Mouse (Mus musculus) intestine, embryonic 16.5 days (tissue): ENCODE results near the gene Ppp1r3g. TPM values are rescaled to one million over a fixed set of nuclear protein-coding genes. Genes with fewer than 3 reads are reported as not detected.
"Not testable (repeated sequence)": the region's sequence is repeated elsewhere in the genome, so short reads cannot be mapped to it uniquely, and the experiment has no call there.

Source experiments
- ATAC-seq: fragments of 200-750 bp; cut with Nextera tagmentation; 2 replicates; pipeline ENCODE4 v1.8.0; 2017; ENCODE audit warnings: moderate TSS enrichment, moderate library complexity
- H3K27ac ChIP-seq: fragments of 300-500 bp; sonication (generic); 2 replicates; pipeline ENCODE4 v1.5.1; 2014; ENCODE audit warnings: mild to moderate bottlenecking, low read length
- H3K27me3 ChIP-seq: fragments of 300-500 bp; sonication (generic); replicated peaks from 2 replicates; pipeline ENCODE4 v1.6.1; 2014; ENCODE audit warnings: low read length, control low read depth, mixed read lengths; ENCODE audit not compliant: control insufficient read depth, insufficient read depth
- H3K36me3 ChIP-seq: fragments of 300-500 bp; sonication (generic); 2 replicates; pipeline ENCODE4 v1.6.1; 2014; ENCODE audit warnings: low read length, control low read depth; ENCODE audit not compliant: control insufficient read depth, insufficient read depth
- H3K4me1 ChIP-seq: fragments of 300-500 bp; sonication (generic); 2 replicates; pipeline ENCODE4 v1.6.1; 2014; ENCODE audit warnings: low read length, control low read depth, mixed read lengths; ENCODE audit not compliant: control insufficient read depth, insufficient read depth
- H3K4me2 ChIP-seq: fragments of 300-500 bp; sonication (generic); 2 replicates; pipeline ENCODE4 v1.6.1; 2014; ENCODE audit warnings: low read depth, low read length, control low read depth
- H3K4me3 ChIP-seq: fragments of 300-500 bp; sonication (generic); 2 replicates; pipeline ENCODE4 v1.5.1; 2014; ENCODE audit warnings: mild to moderate bottlenecking, low read length
- H3K9ac ChIP-seq: fragments of 300-500 bp; sonication (generic); 2 replicates; pipeline ENCODE4 v1.6.1; 2014; ENCODE audit warnings: low read depth, low read length
- H3K9me3 ChIP-seq: fragments of 300-500 bp; sonication (generic); 2 replicates; pipeline ENCODE4 v1.6.1; 2016; ENCODE audit warnings: low read length, control low read depth; ENCODE audit not compliant: control insufficient read depth
- WGBS: fragments of 180-500 bp; shearing (Covaris S2); extraction: QIAGEN DNeasy Blood & Tissue Kit; methylation state at CpG from one replicate; pipeline ENCODE4 v1.1.7; 2014; 5-methylcytosine and 5-hydroxymethylcytosine counted together
- polyA plus RNA-seq: library from polyadenylated mRNA; unstranded; fragments of >200 nt; fragmentation: Nextera tagmentation; extraction: Ambion mirVana; gene quantifications from 2 replicates; pipeline ENCODE4 v1.2.1, GENCODE M21; 2015

The Ppp1r3g gene
- polyA plus RNA-seq, 1 experiment from 2014 or later = 0.48 TPM

- ATAC-seq = peak; percentile 86
- Histone ChIP-seq H3K9ac (no peak overlapping the region), H3K27ac (no peak overlapping the region), H3K36me3 (0 out of 2 replicates have a peak, but pooled peaks cover under 1% of the 10 kb centered on the region), H3K27me3 (no peaks in the 10 kb centered on the region), H3K4me3 (no peak overlapping the region), H3K4me2 (no peak overlapping the region), H3K4me1 (no peaks in the 10 kb centered on the region), H3K9me3 (no peaks in the 10 kb centered on the region)
- WGBS = 67% methylated on average over 6 of the region's 6 CpGs
These were observed 24.3 kb downstream of the Ppp1r3g start for GRCm38 (mm10) chr13:35982985-35983384.

- H3K9me3 ChIP-seq = no peaks in the 10 kb centered on the region
- no peak overlapping the region for H3K27ac ChIP-seq
- H3K4me2 ChIP-seq = no peak overlapping the region
- 63% methylated on average over 3 of the region's 3 CpGs for WGBS
- H3K4me3 ChIP-seq = no peak overlapping the region
- H3K9ac ChIP-seq = no peak overlapping the region
- ATAC-seq = no peak
- H3K27me3 ChIP-seq = no peaks in the 10 kb centered on the region
- H3K4me1 ChIP-seq = peaks cover 6% of the 10 kb centered on the region; the same call in 1 of the 2 replicates
- H3K36me3 ChIP-seq = no peaks in the 10 kb centered on the region
These were observed 30.7 kb downstream of the Ppp1r3g start for GRCm38 (mm10) chr13:35989329-35989728.

- not testable (repeated sequence) for H3K4me3 ChIP-seq, H3K4me2 ChIP-seq, H3K27me3 ChIP-seq, H3K27ac ChIP-seq, H3K36me3 ChIP-seq, ATAC-seq, H3K9ac ChIP-seq, H3K9me3 ChIP-seq
- peaks cover 10% of the 10 kb centered on the region; the same call in 1 of the 2 replicates for H3K4me1 ChIP-seq
- WGBS = 95% methylated on average over 17 of the region's 21 CpGs
These were observed 32.5 kb downstream of the Ppp1r3g start for GRCm38 (mm10) chr13:35991185-35991584.

GRCm38 (mm10) chr13:35994067-35994466 is 35.4 kb downstream of the Ppp1r3g start:
- H3K9ac ChIP-seq = no peak overlapping the region

GRCm38 (mm10) chr13:35995231-35995630 is 36.6 kb downstream of the Ppp1r3g start:
- no peak for ATAC-seq
- Histone ChIP-seq H3K4me1 (peaks cover 4% of the 10 kb centered on the region; the same call in 1 of the 2 replicates), H3K4me3 (no peak overlapping the region), H3K9me3 (no peaks in the 10 kb centered on the region), H3K9ac (no peak overlapping the region), H3K27me3 (no peaks in the 10 kb centered on the region), H3K27ac (no peak overlapping the region), H3K36me3 (no peaks in the 10 kb centered on the region), H3K4me2 (no peak overlapping the region)
- 84% methylated on average over 3 of the region's 3 CpGs for WGBS

More at GRCm38 (mm10) chr13:35994067-35994466, 35.4 kb downstream of the Ppp1r3g start:
- H3K9me3 ChIP-seq = no peaks in the 10 kb centered on the region
- no peaks in the 10 kb centered on the region for H3K36me3 ChIP-seq
- H3K4me2 ChIP-seq = no peak overlapping the region
- no peaks in the 10 kb centered on the region for H3K27me3 ChIP-seq
- H3K4me1 ChIP-seq = peaks cover 8% of the 10 kb centered on the region; the same call in 1 of the 2 replicates
- 58% methylated on average over 8 of the region's 8 CpGs for WGBS
- no peak overlapping the region for H3K27ac ChIP-seq
- H3K4me3 ChIP-seq = no peak overlapping the region
- peak; percentile 71 for ATAC-seq

- ATAC-seq = no peak; the same call in 1 of the 2 replicates
- Histone ChIP-seq H3K27me3 (no peaks in the 10 kb centered on the region), H3K36me3 (no peaks in the 10 kb centered on the region), H3K4me2 (no peak overlapping the region), H3K9me3 (no peaks in the 10 kb centered on the region), H3K27ac (no peak overlapping the region), H3K4me1 (peaks cover 4% of the 10 kb centered on the region; the same call in 1 of the 2 replicates), H3K9ac (no peak overlapping the region), H3K4me3 (no peak overlapping the region)
- WGBS = 67% methylated on average over 2 of the region's 2 CpGs
These were observed 37.2 kb downstream of the Ppp1r3g start for GRCm38 (mm10) chr13:35995696-35996426.

GRCm38 (mm10) chr13:35997606-35998005 is 39.0 kb downstream of the Ppp1r3g start:
- no peaks in the 10 kb centered on the region for H3K9me3 ChIP-seq
- no peaks in the 10 kb centered on the region for H3K27me3 ChIP-seq
- 93% methylated on average over 4 of the region's 4 CpGs for WGBS
- H3K36me3 ChIP-seq = no peaks in the 10 kb centered on the region
- H3K9ac ChIP-seq = no peak overlapping the region
- H3K4me2 ChIP-seq = no peak overlapping the region
- no peak overlapping the region for H3K27ac ChIP-seq
- ATAC-seq = no peak
- H3K4me3 ChIP-seq = no peak overlapping the region
- peaks cover 4% of the 10 kb centered on the region; the same call in 1 of the 2 replicates for H3K4me1 ChIP-seq

GRCm38 (mm10) chr13:36000798-36001197 is 42.2 kb downstream of the Ppp1r3g start:
- Histone ChIP-seq H3K9ac (no peak overlapping the region), H3K4me2 (no peak overlapping the region), H3K4me1 (peaks cover 4% of the 10 kb centered on the region; the same call in 1 of the 2 replicates), H3K27ac (no peak overlapping the region), H3K4me3 (no peak overlapping the region), H3K9me3 (no peaks in the 10 kb centered on the region), H3K36me3 (no peaks in the 10 kb centered on the region), H3K27me3 (no peaks in the 10 kb centered on the region)
- 48% methylated on average over 1 of the region's 1 CpGs for WGBS
- no peak for ATAC-seq

GRCm38 (mm10) chr13:36009981-36010380 is 51.3 kb downstream of the Ppp1r3g start:
- no peaks in the 10 kb centered on the region for H3K36me3 ChIP-seq
- no peaks in the 10 kb centered on the region for H3K9me3 ChIP-seq
- no peak overlapping the region for H3K27ac ChIP-seq
- no peak overlapping the region for H3K4me2 ChIP-seq
- no peaks in the 10 kb centered on the region for H3K4me1 ChIP-seq
- no peaks in the 10 kb centered on the region for H3K27me3 ChIP-seq
- no peak overlapping the region for H3K4me3 ChIP-seq
- no peak for ATAC-seq
- 61% methylated on average over 2 of the region's 2 CpGs for WGBS
- H3K9ac ChIP-seq = no peak overlapping the region
